Mouse (Mus musculus) left cerebral cortex, adult 2 months (tissue): Measurements from ENCODE around the gene Rcan2. TPM values are rescaled to one million over a fixed set of nuclear protein-coding genes. Genes with fewer than 3 reads are reported as not detected.

Experiments
- DNase-seq, 2 experiments: peaks; one replicate each; pipeline ENCODE4 v3.0.0; 2021 to 2022; ENCODE audit warnings: low spot score in 2 of 2, mixed read lengths in 1 of 2; ENCODE audit errors: extremely low spot score in 1 of 2
- H3K27ac ChIP-seq: fragments of 200-600 bp; 2 replicates; pipeline ENCODE4 v1.8.1; 2022
- H3K4me3 ChIP-seq: fragments of 200-600 bp; 2 replicates; pipeline ENCODE4 v1.8.1; 2022
- CTCF ChIP-seq: fragments of 200-600 bp; IDR thresholded peaks from 2 replicates; pipeline ENCODE4 v1.8.1; 2022; ENCODE audit warnings: antibody characterized with exemption, mild to moderate bottlenecking, moderate library complexity
- intact Hi-C: fragments of 180-260 bp; cut with DNase I; formaldehyde crosslinking; loops from one replicate; pipeline ENCODE4 v1.15.1; 2025
- total RNA-seq, 2 experiments: library from RNA; stranded (reverse); gene quantifications; 2 replicates each; pipeline ENCODE4 v1.2.3; 2021

The Rcan2 gene
- total RNA-seq, 2 experiments from 2014 or later: 176 to 182 TPM

- no peak for TF ChIP-seq CTCF
- DNase-seq: no peak
- Histone ChIP-seq H3K4me3 (no peak overlapping the region), H3K27ac (no peak overlapping the region)
- intact Hi-C loops: loop anchor here (10.0 kb wide), 1 partner anchor 367 kb away; no protein-coding TSS in a partner anchor
Measured at GRCm38 (mm10) chr17:43887931-43888330, 86.8 kb downstream of the Rcan2 start.

- no peak overlapping the region for H3K4me3 ChIP-seq
- DNase-seq: no peak
- intact Hi-C loops: no loop called here
- H3K27ac ChIP-seq: no peak overlapping the region
- TF ChIP-seq CTCF: no peak
Measured at GRCm38 (mm10) chr17:43897346-43897745, 96.2 kb downstream of the Rcan2 start.

- intact Hi-C loops: loop anchor here (5.0 kb wide), 1 partner anchor 53 kb away; no protein-coding TSS in a partner anchor
- Histone ChIP-seq H3K4me3 (no peak overlapping the region), H3K27ac (no peak overlapping the region)
- TF ChIP-seq CTCF: no peak
- DNase-seq: no peak
Measured at GRCm38 (mm10) chr17:43899405-43900092, 98.4 kb downstream of the Rcan2 start.

- intact Hi-C loops: loop anchor here (5.0 kb wide), 1 partner anchor 52 kb away; no protein-coding TSS in a partner anchor
- no peak overlapping the region for H3K4me3 ChIP-seq
- no peak for DNase-seq
- no peak for TF ChIP-seq CTCF
- no peak overlapping the region for H3K27ac ChIP-seq
Measured at GRCm38 (mm10) chr17:43900133-43900532, 99.0 kb downstream of the Rcan2 start.

GRCm38 (mm10) chr17:43901474-43901873, 100.3 kb downstream of the Rcan2 start:
- TF ChIP-seq CTCF: no peak
- DNase-seq: no peak
- intact Hi-C loops: loop anchor here (5.0 kb wide), 1 partner anchor 51 kb away; no protein-coding TSS in a partner anchor

GRCm38 (mm10) chr17:43903807-43904771, 102.9 kb downstream of the Rcan2 start:
- TF ChIP-seq CTCF: no peak
- Histone ChIP-seq H3K27ac (peak overlapping the region; percentile 56), H3K4me3 (no peak overlapping the region)
- DNase-seq: peak in 1 of 2 experiments; percentile 14
- intact Hi-C loops: loop anchor here (2.0 to 5.0 kb wide), 2 partner anchors 48 to 73 kb away; no protein-coding TSS in a partner anchor

More at GRCm38 (mm10) chr17:43901474-43901873, 100.3 kb downstream of the Rcan2 start:
- Histone ChIP-seq H3K27ac (no peak overlapping the region), H3K4me3 (no peak overlapping the region)

- no peak for TF ChIP-seq CTCF
- no peak overlapping the region for H3K4me3 ChIP-seq
- peak; percentile 31 to 35 for DNase-seq
- peak overlapping the region; percentile 56 for H3K27ac ChIP-seq
- intact Hi-C loops: loop anchor here (2.0 to 5.0 kb wide), 2 partner anchors 47 to 72 kb away; no protein-coding TSS in a partner anchor
Measured at GRCm38 (mm10) chr17:43904896-43905295, 103.7 kb downstream of the Rcan2 start.

- no peak for DNase-seq
- TF ChIP-seq CTCF: no peak
- H3K4me3 ChIP-seq: no peak overlapping the region
- no peak overlapping the region for H3K27ac ChIP-seq
- intact Hi-C loops: no loop called here
Measured at GRCm38 (mm10) chr17:43906728-43907127, 105.6 kb downstream of the Rcan2 start.

GRCm38 (mm10) chr17:43916128-43916527, 115.0 kb downstream of the Rcan2 start:
- Histone ChIP-seq H3K27ac (no peak overlapping the region), H3K4me3 (no peak overlapping the region)
- intact Hi-C loops: no loop called here
- no peak for DNase-seq
- TF ChIP-seq CTCF: no peak

GRCm38 (mm10) chr17:43917143-43917542, 116.0 kb downstream of the Rcan2 start:
- TF ChIP-seq CTCF: no peak
- DNase-seq: no peak
- Histone ChIP-seq H3K4me3 (no peak overlapping the region), H3K27ac (no peak overlapping the region)
- intact Hi-C loops: no loop called here

GRCm38 (mm10) chr17:43929856-43930255, 128.7 kb downstream of the Rcan2 start:
- intact Hi-C loops: no loop called here
- no peak overlapping the region for H3K4me3 ChIP-seq
- H3K27ac ChIP-seq: no peak overlapping the region
- no peak for TF ChIP-seq CTCF
- DNase-seq: no peak

- intact Hi-C loops: no loop called here
- DNase-seq: no peak
- no peak for TF ChIP-seq CTCF
- Histone ChIP-seq H3K4me3 (no peak overlapping the region), H3K27ac (no peak overlapping the region)
Measured at GRCm38 (mm10) chr17:43931731-43932130, 130.6 kb downstream of the Rcan2 start.
